Mouse (Mus musculus) testis, adult 2 months (tissue): ENCODE results near the gene Crybb2.

Experiments used
- CTCF ChIP-seq: fragments of 200-500 bp; IDR thresholded peaks from 2 replicates; pipeline ENCODE4 v1.5.1; 2012; ENCODE audit warnings: low read depth, mild to moderate bottlenecking, inconsistent platforms, low read length, moderate library complexity; ENCODE audit not compliant: control insufficient read depth, insufficient read depth, insufficient replicate concordance
- POLR2A ChIP-seq: fragments of 200-500 bp; IDR thresholded peaks from 2 replicates; pipeline ENCODE4 v1.6.1; 2012; ENCODE audit warnings: low read depth, mild to moderate bottlenecking, inconsistent platforms, low read length, moderate library complexity; ENCODE audit not compliant: control insufficient read depth

GRCm38 (mm10) chr5:113017004-113017403 is 52.9 kb downstream of the Crybb2 start:
- no peak for TF ChIP-seq CTCF
- no peak for TF ChIP-seq POLR2A
